Mouse (Mus musculus): ENCODE results near the gene Camk1. TPM values are rescaled to one million over a fixed set of nuclear protein-coding genes. Genes with fewer than 3 reads are reported as not detected.

Camk1 gene
- total and polyA plus RNA-seq, 2 experiments from 2014 or later, result 102 to 132 TPM

- Histone ChIP-seq H3K4me2 (ENCODE audit: low read depth, low read length, poor library complexity, severe bottlenecking) (peak overlapping the region; percentile 71), H3K36me3 (ENCODE audit: insufficient read depth, low read length) (peaks cover 12% of the 10 kb centered on the region), H3K27me3 (ENCODE audit: insufficient read depth, low read length) (no peaks in the 10 kb centered on the region), H3K4me3 (ENCODE audit: low read depth, low read length) (peak overlapping the region; percentile 68; the same call in 1 of the 2 replicates), H3K9ac (replicated peaks; ENCODE audit: low read length, poor library complexity, severe bottlenecking) (peak overlapping the region; percentile 95; the same call in 1 of the 2 replicates), H3K4me1 (ENCODE audit: insufficient read depth, low read length) (peaks cover 15% of the 10 kb centered on the region; the same call in 1 of the 2 replicates), H3K27ac (ENCODE audit: low read depth, low read length) (peak overlapping the region; percentile 65; the same call in 1 of the 2 replicates), H3K9me3 (ENCODE audit: low read length) (no peaks in the 10 kb centered on the region)
- DNase-seq (ENCODE audit: low spot score) (peak; percentile 46), ATAC-seq (ENCODE audit: low FRiP score) (no peak)
- TF ChIP-seq CTCF (IDR thresholded peaks at IDR 0.05), result no peak
- 35% methylated on average over 2 of the region's 2 CpGs for WGBS
Measured at GRCm38 (mm10) chr6:113344321-113344720, 537 bp upstream of the Camk1 start.

- H3K4me3 ChIP-seq (ENCODE audit: low read depth, low read length), result peak overlapping the region; percentile 68
- H3K9me3 ChIP-seq (ENCODE audit: low read length), result no peaks in the 10 kb centered on the region
- peaks cover 15% of the 10 kb centered on the region; the same call in 1 of the 2 replicates for H3K4me1 ChIP-seq (ENCODE audit: insufficient read depth, low read length)
- no peaks in the 10 kb centered on the region for H3K27me3 ChIP-seq (ENCODE audit: insufficient read depth, low read length)
- ATAC-seq (ENCODE audit: low FRiP score), result peak; percentile 26; the same call in 1 of the 2 replicates
- peak overlapping the region; percentile 71 for H3K4me2 ChIP-seq (ENCODE audit: low read depth, low read length, poor library complexity, severe bottlenecking)
- H3K27ac ChIP-seq (ENCODE audit: low read depth, low read length), result peak overlapping the region; percentile 65
- DNase-seq (ENCODE audit: low spot score), result peak; percentile 26
- no peak for TF ChIP-seq CTCF (IDR thresholded peaks at IDR 0.05)
- 29% methylated on average over 4 of the region's 7 CpGs for WGBS
- peak overlapping the region; percentile 44 for H3K9ac ChIP-seq (replicated peaks; ENCODE audit: low read length, poor library complexity, severe bottlenecking)
- H3K36me3 ChIP-seq (ENCODE audit: insufficient read depth, low read length), result peaks cover 25% of the 10 kb centered on the region
Measured at GRCm38 (mm10) chr6:113342297-113342696, 1.5 kb downstream of the Camk1 start.

GRCm38 (mm10) chr6:113341574-113341973, 2.2 kb downstream of the Camk1 start:
- H3K9me3 ChIP-seq (ENCODE audit: low read length), result no peaks in the 10 kb centered on the region
- 86% methylated on average over 6 of the region's 6 CpGs for WGBS

GRCm38 (mm10) chr6:113336852-113337620, 6.7 kb downstream of the Camk1 start:
- Histone ChIP-seq H3K4me2 (ENCODE audit: low read depth, low read length, poor library complexity, severe bottlenecking) (no peak overlapping the region), H3K27ac (ENCODE audit: low read depth, low read length) (no peak overlapping the region), H3K9me3 (ENCODE audit: low read length) (no peaks in the 10 kb centered on the region), H3K36me3 (ENCODE audit: insufficient read depth, low read length) (peaks cover 58% of the 10 kb centered on the region), H3K4me3 (ENCODE audit: low read depth, low read length) (no peak overlapping the region), H3K9ac (replicated peaks; ENCODE audit: low read length, poor library complexity, severe bottlenecking) (no peak overlapping the region), H3K4me1 (ENCODE audit: insufficient read depth, low read length) (0 out of 2 replicates have a peak, but pooled peaks cover 5% of the 10 kb centered on the region), H3K27me3 (ENCODE audit: insufficient read depth, low read length) (no peaks in the 10 kb centered on the region)
- 63% methylated on average over 8 of the region's 8 CpGs for WGBS
- ATAC-seq (ENCODE audit: low FRiP score) (no peak), DNase-seq (ENCODE audit: low spot score) (no peak)
- no peak for TF ChIP-seq CTCF (IDR thresholded peaks at IDR 0.05)

More at GRCm38 (mm10) chr6:113341574-113341973, 2.2 kb downstream of the Camk1 start:
- ATAC-seq (ENCODE audit: low FRiP score) (no peak), DNase-seq (ENCODE audit: low spot score) (no peak)
- peaks cover 15% of the 10 kb centered on the region; the same call in 1 of the 2 replicates for H3K4me1 ChIP-seq (ENCODE audit: insufficient read depth, low read length)
- H3K27ac ChIP-seq (ENCODE audit: low read depth, low read length), result peak overlapping the region; percentile 65
- no peak for TF ChIP-seq CTCF (IDR thresholded peaks at IDR 0.05)
- peak overlapping the region; percentile 71 for H3K4me2 ChIP-seq (ENCODE audit: low read depth, low read length, poor library complexity, severe bottlenecking)
- H3K4me3 ChIP-seq (ENCODE audit: low read depth, low read length), result peak overlapping the region; percentile 20; the same call in 1 of the 2 replicates
- H3K36me3 ChIP-seq (ENCODE audit: insufficient read depth, low read length), result peaks cover 29% of the 10 kb centered on the region
- H3K9ac ChIP-seq (replicated peaks; ENCODE audit: low read length, poor library complexity, severe bottlenecking), result peak overlapping the region; percentile 37
- H3K27me3 ChIP-seq (ENCODE audit: insufficient read depth, low read length), result no peaks in the 10 kb centered on the region

- ATAC-seq (ENCODE audit: low FRiP score), result no peak
Measured at GRCm38 (mm10) chr6:113334216-113334615, 9.6 kb downstream of the Camk1 start.

More at GRCm38 (mm10) chr6:113334216-113334615, 9.6 kb downstream of the Camk1 start:
- Histone ChIP-seq H3K4me1 (ENCODE audit: insufficient read depth, low read length) (no peaks in the 10 kb centered on the region), H3K36me3 (ENCODE audit: insufficient read depth, low read length) (peaks cover 51% of the 10 kb centered on the region), H3K9me3 (ENCODE audit: low read length) (no peaks in the 10 kb centered on the region), H3K4me2 (ENCODE audit: low read depth, low read length, poor library complexity, severe bottlenecking) (no peak overlapping the region), H3K4me3 (ENCODE audit: low read depth, low read length) (no peak overlapping the region), H3K27ac (ENCODE audit: low read depth, low read length) (no peak overlapping the region), H3K27me3 (ENCODE audit: insufficient read depth, low read length) (no peaks in the 10 kb centered on the region), H3K9ac (replicated peaks; ENCODE audit: low read length, poor library complexity, severe bottlenecking) (no peak overlapping the region)
- 84% methylated on average over 6 of the region's 6 CpGs for WGBS
- TF ChIP-seq CTCF (IDR thresholded peaks at IDR 0.05), result no peak
- no peak for DNase-seq (ENCODE audit: low spot score)
